Mouse (Mus musculus) heart, adult 2 months (tissue): ENCODE results near the gene Hipk3.

Source experiments
- CTCF ChIP-seq: fragments of 200-600 bp; IDR thresholded peaks from 2 replicates; pipeline ENCODE4 v1.8.1; 2022; ENCODE audit warnings: antibody characterized with exemption, mild to moderate bottlenecking, moderate library complexity
- EP300 ChIP-seq: fragments of 200-500 bp; IDR thresholded peaks from 2 replicates; pipeline ENCODE4 v1.6.1; 2011; ENCODE audit warnings: low read depth, low read length, control low read depth; ENCODE audit not compliant: insufficient read depth
- POLR2A ChIP-seq: fragments of 200-500 bp; IDR thresholded peaks from 2 replicates; pipeline ENCODE4 v1.6.1; 2011; ENCODE audit warnings: mild to moderate bottlenecking, low read depth, low read length, control low read depth; ENCODE audit not compliant: insufficient read depth

DNA sequence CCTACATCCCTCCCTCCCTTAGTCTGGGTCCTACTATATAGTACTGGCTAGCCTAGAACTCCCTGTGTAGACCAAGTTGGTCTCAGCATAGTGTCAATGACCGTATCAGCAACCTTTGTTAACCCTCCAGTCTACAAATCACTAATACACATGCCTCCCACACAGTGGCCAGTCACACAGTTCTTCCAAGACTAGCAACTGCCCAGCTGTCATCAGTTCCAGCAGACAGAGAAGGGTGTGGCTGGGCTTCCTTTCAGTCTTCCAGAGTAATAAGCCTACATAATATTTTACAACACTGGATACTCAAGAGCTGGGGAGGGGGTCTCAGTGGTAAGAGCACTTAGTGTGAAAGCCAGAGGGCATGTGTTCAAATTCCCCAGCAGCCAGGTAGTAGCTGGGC is 74.2 kb downstream of the Hipk3 start:
- no peak for TF ChIP-seq CTCF
- TF ChIP-seq EP300, result no peak
- TF ChIP-seq POLR2A, result no peak
